Mouse (Mus musculus) olfactory bulb, adult 2 months (tissue): ENCODE results near the gene Osbpl2.

ENCODE experiments used
- CTCF ChIP-seq: fragments of 200-500 bp; IDR thresholded peaks from 2 replicates; pipeline ENCODE4 v1.5.1; 2012; ENCODE audit warnings: low read depth, mild to moderate bottlenecking, low read length, moderate library complexity; ENCODE audit not compliant: insufficient read depth
- POLR2A ChIP-seq: fragments of 200-500 bp; IDR thresholded peaks from 2 replicates; pipeline ENCODE4 v1.6.1; 2012; ENCODE audit warnings: mild to moderate bottlenecking, low read depth, low read length, moderate library complexity; ENCODE audit not compliant: insufficient read depth

DNA sequence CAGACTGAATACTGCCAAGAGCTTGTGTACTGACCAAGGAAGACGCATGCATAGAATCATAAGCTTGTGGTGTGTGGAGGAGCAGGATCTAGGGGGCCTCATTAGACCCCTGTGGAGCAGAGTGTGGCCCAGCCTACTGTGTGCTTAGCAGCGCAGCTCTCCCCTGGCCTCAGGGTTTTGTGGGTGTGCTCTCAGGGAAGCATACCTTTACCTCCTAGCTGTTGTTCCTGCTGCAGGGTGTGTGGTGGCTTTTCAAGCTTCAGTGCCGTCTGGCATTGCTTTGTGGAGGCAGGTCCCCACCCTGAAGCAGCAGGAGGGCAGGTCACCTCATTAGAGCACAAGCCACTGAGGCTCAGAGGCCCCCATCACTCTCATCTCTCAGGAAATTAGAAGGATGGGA, 41.5 kb upstream of the Osbpl2 start:
- TF ChIP-seq CTCF (no peak), POLR2A (no peak)
